Mouse (Mus musculus): ENCODE measurements around the gene Gigyf2.

GRCm38 (mm10) chr1:87394594-87394993 lies 67.8 kb downstream of the Gigyf2 start, which contains the start of gene Kcnj13:
- no peak for TF ChIP-seq ZC3H11A (IDR thresholded peaks at IDR 0.05; ENCODE audit: low read depth, low read length)
- no peak for TF ChIP-seq MAX (IDR thresholded peaks at IDR 0.05; ENCODE audit: low read length)
- no peak for TF ChIP-seq ZNF384 (IDR thresholded peaks at IDR 0.05; ENCODE audit: low read depth, low read length)
- TF ChIP-seq USF1 (IDR thresholded peaks at IDR 0.05; ENCODE audit: low read depth, low read length) = no peak
- no peak for TF ChIP-seq CTCF (conservative IDR thresholded peaks at IDR 0.05 in 1 of 2, IDR thresholded peaks at IDR 0.05 in 1 of 2; ENCODE audit: low read depth in 2 of 2, low read length in 2 of 2)
- no peak for TF ChIP-seq USF2 (conservative IDR thresholded peaks at IDR 0.05; ENCODE audit: low read depth, low read length)
- no peak for TF ChIP-seq SIN3A (IDR thresholded peaks at IDR 0.05; ENCODE audit: low read length)
- no peak for TF ChIP-seq EP300 (IDR thresholded peaks at IDR 0.05; ENCODE audit: low read length)
- no peak for TF ChIP-seq CHD1 (IDR thresholded peaks at IDR 0.05; ENCODE audit: low read depth, low read length)
- TF ChIP-seq RAD21 (IDR thresholded peaks at IDR 0.05; ENCODE audit: low read depth, low read length) = no peak
